Mouse (Mus musculus): ENCODE measurements at regions not wholly inside any gene's neighbourhood (a gene's known extent, or its start where the extent isn't known, plus 50 kb on each side); places are given as distances from the start of the nearest gene placed in this dataset.

DNA sequence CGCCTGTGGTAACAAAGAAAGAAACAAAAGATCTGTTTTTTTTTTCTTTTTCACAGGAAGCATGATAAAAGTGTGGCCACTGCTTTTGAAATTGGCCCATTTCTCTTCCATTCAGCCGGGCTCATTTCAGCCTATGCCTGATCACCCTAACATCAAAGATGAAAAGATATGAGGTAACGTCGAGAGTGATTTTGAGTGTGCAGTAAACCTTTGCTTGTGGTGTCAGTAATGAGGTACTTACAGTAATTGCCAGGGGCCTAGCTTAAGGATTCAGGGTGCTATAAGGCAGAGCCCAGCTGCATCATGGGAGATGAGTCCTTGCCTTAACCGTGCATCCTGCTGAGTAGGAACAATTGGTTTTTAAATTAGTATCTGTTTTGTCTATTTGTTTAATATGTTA, 354.2 kb downstream of the Ice1 start:
- TF ChIP-seq CTCF (IDR thresholded peaks at IDR 0.05; ENCODE audit: control insufficient read depth, insufficient read depth, insufficient read length) (no peak), USF1 (IDR thresholded peaks at IDR 0.05; ENCODE audit: low read depth) (no peak), CEBPB (IDR thresholded peaks at IDR 0.05; ENCODE audit: low read depth) (no peak), MAX (IDR thresholded peaks at IDR 0.05) (no peak)
